Mouse (Mus musculus): ENCODE measurements around the gene Schip1. TPM values are rescaled to one million over a fixed set of nuclear protein-coding genes. Genes with fewer than 3 reads are reported as not detected.

Schip1 gene
- 42.1 and 48.0 TPM in 2 replicates for polyA plus RNA-seq (2016; fragmentation: Nextera tagmentation; extraction: Ambion mirVana)

DNA sequence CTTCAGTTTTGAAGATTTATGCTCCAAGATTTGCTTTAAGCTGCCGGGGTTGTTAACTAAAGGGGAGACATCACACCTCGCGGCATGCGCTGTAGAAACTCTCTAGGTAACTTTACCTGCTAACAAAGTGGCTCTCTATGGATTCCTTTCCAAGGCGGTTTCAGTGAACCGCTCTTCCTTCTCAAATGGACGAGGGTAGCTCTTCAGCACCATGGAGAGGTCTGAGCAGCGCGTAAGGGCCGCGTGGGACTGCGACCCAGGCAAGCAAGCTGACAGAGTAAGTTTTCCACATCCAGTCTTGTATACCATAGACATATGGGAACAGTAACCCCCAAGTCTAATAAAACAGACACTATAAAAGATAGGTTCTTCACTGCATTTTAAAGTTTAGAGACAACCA lies at the start of gene Schip1:
Gene Schip1, plus strand, starts transcription at position 72 of the 400 bp plus-strand sequence.
- Histone ChIP-seq H3K27me3 (ENCODE audit: poor library complexity, severe bottlenecking) (no peaks in the 10 kb centered on the region), H3K4me1 (peaks cover 7% of the 10 kb centered on the region), H3K27ac (no peak within 1 kb of the TSS), H3K9me3 (no peaks in the 10 kb centered on the region), H3K36me3 (replicated peaks) (no peaks in the 10 kb centered on the region), H3K4me3 (no peak within 1 kb of the TSS)
- WGBS: 41% methylated on average over 12 of the region's 12 CpGs
- DNase-seq (ENCODE audit: extremely low spot score, low spot score): no peak

DNA sequence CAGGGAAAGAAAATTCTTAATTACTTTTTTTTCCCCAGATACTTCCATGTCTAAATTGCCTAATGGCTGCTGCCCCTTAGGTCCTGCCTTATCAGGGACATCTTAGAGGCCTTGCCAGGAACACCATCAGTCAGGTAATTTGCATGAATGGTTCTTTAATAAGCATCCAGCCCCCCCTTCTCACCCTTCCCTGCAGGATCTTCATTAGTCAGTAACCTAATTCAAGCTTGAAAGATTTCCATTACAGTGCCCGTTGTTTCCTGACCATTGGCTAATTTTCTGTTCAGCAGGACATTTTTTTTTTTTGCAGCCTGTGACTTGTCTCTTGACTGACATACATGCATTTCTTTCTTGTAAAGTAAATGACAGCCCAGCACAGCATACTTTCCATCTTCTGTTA lies 48.8 kb upstream of the Schip1 start:
- Histone ChIP-seq H3K27ac (no peak overlapping the region), H3K9me3 (no peaks in the 10 kb centered on the region), H3K27me3 (ENCODE audit: poor library complexity, severe bottlenecking) (no peaks in the 10 kb centered on the region), H3K4me3 (no peak overlapping the region), H3K4me1 (peaks cover 18% of the 10 kb centered on the region), H3K36me3 (replicated peaks) (no peaks in the 10 kb centered on the region)
- DNase-seq (ENCODE audit: extremely low spot score, low spot score): no peak
- 47% methylated on average over 1 of the region's 1 CpGs for WGBS

DNA sequence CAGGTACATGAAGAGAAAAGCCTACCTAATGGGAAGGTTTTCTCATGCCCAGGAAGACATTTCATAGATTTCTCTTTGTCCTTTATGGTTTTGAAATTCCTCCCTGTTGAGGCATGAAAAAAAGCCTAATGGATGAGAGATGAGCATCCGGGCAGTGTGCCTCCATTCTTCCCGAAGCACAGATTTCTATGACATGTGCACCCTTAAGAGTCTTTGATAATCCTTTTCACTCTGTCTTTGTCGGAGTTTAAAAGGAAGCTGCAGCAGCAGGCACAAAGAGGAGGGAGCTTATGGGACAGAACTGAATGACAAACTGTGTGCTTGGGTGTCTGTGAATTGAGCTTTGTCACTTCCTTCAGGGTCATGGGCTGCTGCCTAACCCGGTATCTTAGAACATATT lies 45.2 kb upstream of the Schip1 start:
- H3K4me3 ChIP-seq: no peak overlapping the region
- no peaks in the 10 kb centered on the region for H3K36me3 ChIP-seq (replicated peaks)
- no peaks in the 10 kb centered on the region for H3K9me3 ChIP-seq
- H3K27ac ChIP-seq: no peak overlapping the region
- 43% methylated on average over 4 of the region's 4 CpGs for WGBS
- H3K27me3 ChIP-seq (ENCODE audit: poor library complexity, severe bottlenecking): no peaks in the 10 kb centered on the region
- no peak for DNase-seq (ENCODE audit: extremely low spot score, low spot score)
- peaks cover 21% of the 10 kb centered on the region for H3K4me1 ChIP-seq

DNA sequence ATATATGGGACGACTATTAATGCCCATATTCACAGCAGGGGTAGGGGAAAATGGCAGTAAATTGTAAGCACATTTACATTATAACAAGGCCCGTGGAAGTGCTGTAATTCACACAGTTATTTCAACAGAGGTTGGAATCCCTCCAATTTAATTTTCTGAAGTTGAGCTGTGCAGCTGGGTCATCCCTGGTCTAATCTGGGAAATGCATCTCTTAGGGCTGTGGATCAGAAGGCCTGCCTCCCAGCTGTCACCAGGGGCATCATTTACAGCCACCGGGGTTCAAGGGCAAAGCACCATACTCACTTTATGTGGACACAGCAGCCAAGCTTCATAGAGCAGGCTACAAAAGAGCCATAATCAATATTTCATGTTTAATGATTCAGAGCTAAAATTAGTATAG lies 28.5 kb upstream of the Schip1 start:
- WGBS: 82% methylated on average over 3 of the region's 3 CpGs
- H3K27me3 ChIP-seq (ENCODE audit: poor library complexity, severe bottlenecking): no peaks in the 10 kb centered on the region
- no peaks in the 10 kb centered on the region for H3K9me3 ChIP-seq
- H3K27ac ChIP-seq: no peak overlapping the region
- no peaks in the 10 kb centered on the region for H3K36me3 ChIP-seq (replicated peaks)
- no peak overlapping the region for H3K4me3 ChIP-seq
- DNase-seq (ENCODE audit: extremely low spot score, low spot score): no peak
- no peaks in the 10 kb centered on the region for H3K4me1 ChIP-seq

DNA sequence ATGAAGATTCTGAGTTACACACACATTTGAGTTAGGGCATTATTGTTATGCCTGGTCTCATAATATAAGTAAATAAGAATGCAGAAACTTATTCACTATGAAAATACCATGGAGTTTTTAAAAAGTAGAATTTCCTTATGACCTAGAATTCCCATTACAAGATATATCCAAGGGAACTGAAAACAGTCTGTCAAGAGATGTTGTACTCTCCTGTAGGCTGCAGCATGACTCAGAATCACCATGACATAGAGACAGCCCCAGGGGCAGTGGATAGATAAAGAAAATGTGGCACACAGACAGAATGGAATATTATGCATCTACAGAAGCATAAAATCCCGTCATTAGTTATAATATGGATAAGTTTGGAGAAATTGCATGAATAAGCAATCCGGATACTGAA lies 21.7 kb upstream of the Schip1 start:
- no peak for DNase-seq (ENCODE audit: extremely low spot score, low spot score)
- H3K4me3 ChIP-seq: no peak overlapping the region
- H3K27ac ChIP-seq: no peak overlapping the region
- H3K4me1 ChIP-seq: 0 out of 2 replicates have a peak, but pooled peaks cover 4% of the 10 kb centered on the region
- H3K27me3 ChIP-seq (ENCODE audit: poor library complexity, severe bottlenecking): 0 out of 2 replicates have a peak, but pooled peaks cover 6% of the 10 kb centered on the region
- 98% methylated on average over 2 of the region's 2 CpGs for WGBS
- H3K36me3 ChIP-seq (replicated peaks): no peaks in the 10 kb centered on the region
- H3K9me3 ChIP-seq: no peaks in the 10 kb centered on the region

DNA sequence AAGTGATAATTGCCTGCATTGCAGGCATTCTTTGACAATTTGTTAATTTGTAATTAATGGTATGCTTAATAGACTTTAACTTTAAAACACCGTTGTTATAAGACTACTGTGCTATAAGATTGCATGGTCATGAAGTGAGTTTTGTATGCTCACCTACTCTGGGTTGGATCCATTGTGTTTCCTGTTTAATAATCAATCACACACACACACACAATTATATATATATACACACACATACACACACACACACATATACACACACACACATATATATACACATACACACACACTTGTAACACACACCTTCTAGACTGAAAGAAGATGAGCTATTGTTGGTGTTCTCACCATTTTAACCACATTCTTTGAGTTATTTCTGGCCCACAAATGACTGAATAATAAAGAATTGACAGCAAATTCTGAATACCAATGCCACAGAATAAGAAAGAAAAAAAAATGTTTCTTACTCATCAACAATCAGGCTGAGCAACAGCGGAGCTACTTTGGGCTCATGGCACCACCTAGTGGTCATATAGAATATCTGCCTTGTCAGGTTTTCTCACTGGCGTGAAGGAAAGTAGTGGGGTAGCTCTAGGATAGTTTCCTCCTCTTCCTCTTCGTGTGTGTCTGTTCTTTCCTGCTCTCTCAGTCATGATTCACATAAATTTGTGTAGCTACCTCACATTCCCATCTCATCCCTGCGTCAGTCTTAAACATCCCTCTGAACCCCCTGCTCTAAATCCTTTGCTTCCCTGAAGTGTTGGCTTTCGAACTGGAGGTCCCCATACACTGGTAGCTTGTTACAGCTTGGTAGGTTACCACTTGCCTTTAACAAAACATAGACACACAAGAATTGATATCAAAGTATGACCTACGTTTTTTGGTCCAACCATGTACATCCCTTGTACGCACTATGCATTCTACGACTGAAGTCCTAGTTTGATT lies 18.9 kb upstream of the Schip1 start:
- Histone ChIP-seq H3K4me1 (peaks cover 20% of the 10 kb centered on the region; the same call in 1 of the 2 replicates), H3K27me3 (ENCODE audit: poor library complexity, severe bottlenecking) (0 out of 2 replicates have a peak, but pooled peaks cover 6% of the 10 kb centered on the region), H3K27ac (no peak overlapping the region), H3K9me3 (no peaks in the 10 kb centered on the region), H3K36me3 (replicated peaks) (no peaks in the 10 kb centered on the region), H3K4me3 (no peak overlapping the region)
- 55% methylated on average over 9 of the region's 9 CpGs for WGBS
- DNase-seq (ENCODE audit: extremely low spot score, low spot score): peak; percentile 41

DNA sequence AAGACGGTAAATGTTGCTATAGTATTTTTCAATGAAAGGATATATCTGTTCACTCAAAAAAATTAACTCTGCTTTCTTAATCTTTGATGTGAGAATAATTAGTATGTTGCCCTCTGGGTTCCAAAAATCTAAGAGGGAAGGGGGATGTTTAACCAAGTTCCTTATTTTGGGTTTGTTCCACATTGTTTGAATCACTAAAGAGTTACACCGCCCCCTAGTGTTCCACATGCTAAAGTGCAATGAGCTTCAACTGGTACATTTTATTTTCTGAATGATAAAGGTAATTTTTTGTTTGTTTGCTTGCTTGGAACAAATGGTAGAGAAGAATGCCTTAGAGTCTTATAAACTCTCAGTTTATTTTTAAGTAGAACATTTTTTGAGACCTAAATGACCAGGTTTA lies 11.1 kb upstream of the Schip1 start:
- no peak for DNase-seq (ENCODE audit: extremely low spot score, low spot score)
- WGBS: 45% methylated on average over 2 of the region's 2 CpGs
- H3K36me3 ChIP-seq (replicated peaks): no peaks in the 10 kb centered on the region
- peaks cover 9% of the 10 kb centered on the region for H3K27me3 ChIP-seq (ENCODE audit: poor library complexity, severe bottlenecking)
- H3K27ac ChIP-seq: no peak overlapping the region
- peaks cover 10% of the 10 kb centered on the region; the same call in 1 of the 2 replicates for H3K4me1 ChIP-seq
- H3K4me3 ChIP-seq: no peak overlapping the region
- no peaks in the 10 kb centered on the region for H3K9me3 ChIP-seq

DNA sequence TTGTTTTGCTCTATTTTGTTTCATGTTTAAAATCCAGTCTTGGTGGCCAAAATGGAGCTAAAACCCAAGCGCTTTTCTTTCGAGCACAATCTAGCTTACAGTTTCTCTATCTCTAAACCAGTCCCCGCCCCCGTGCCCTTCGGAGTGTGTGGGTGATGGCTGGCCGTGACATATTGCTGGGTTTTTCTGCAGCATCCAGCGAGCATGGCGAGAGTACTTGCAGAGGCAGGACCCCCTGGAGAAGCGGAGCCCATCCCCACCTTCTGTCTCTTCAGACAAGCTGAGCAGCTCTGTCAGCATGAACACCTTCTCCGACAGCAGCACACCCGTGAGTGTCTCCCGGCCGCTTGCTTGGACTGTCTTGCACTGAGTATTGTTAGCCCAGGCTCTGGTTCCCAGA lies 9.5 kb upstream of the Schip1 start:
- H3K9me3 ChIP-seq: no peaks in the 10 kb centered on the region
- DNase-seq (ENCODE audit: extremely low spot score, low spot score): no peak

DNA sequence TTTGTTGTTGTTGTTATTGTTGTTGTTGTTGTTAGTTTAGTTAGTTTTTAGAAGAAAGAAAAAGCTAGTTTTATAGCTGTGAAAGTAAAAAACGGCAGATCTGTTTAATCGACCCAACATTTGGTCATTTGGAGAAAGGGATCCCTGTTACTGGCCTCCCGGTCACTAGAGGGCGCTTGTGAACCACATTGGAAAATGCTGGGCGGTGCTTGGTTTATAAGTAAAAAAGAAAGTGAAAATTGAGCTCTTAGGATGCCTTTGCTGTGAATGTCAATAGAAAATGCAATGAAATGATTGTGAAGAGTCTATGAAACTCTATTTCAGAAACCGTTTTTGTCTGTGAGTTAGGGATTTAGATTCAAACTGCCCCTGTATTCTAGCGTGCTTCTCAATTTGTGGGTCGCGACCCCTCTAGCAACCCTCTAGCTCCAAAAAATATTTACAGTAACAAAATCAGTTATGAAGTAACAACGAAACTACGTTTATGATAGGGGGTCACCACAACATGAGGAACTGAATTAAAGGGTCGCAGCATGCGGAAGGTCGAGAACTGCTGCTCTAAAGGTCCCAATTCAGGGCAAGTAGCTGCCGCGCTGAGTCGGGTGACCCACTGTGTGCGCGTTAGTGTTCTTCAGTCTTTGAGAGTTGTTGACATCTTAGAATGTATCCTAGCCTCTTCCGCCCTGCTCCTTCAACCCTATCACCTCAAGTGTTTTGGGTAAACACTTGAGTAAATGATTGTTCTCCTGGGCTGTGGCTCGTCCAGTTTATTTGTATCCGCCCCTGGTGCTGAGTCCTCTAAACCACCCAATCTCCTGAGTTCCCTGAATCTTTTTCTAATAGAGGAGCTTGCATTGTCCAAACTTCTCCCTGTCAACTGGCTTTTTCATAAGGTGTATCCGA lies 8.0 kb upstream of the Schip1 start:
- H3K27me3 ChIP-seq (ENCODE audit: poor library complexity, severe bottlenecking): peaks cover 9% of the 10 kb centered on the region
- no peaks in the 10 kb centered on the region for H3K9me3 ChIP-seq
- peak overlapping the region; percentile 35 for H3K4me3 ChIP-seq
- H3K27ac ChIP-seq: no peak overlapping the region
- H3K4me1 ChIP-seq: peaks cover 12% of the 10 kb centered on the region
- no peaks in the 10 kb centered on the region for H3K36me3 ChIP-seq (replicated peaks)
- WGBS: 56% methylated on average over 23 of the region's 23 CpGs
- peak; percentile 56 for DNase-seq (ENCODE audit: extremely low spot score, low spot score)

More for the DNA sequence above, 9.5 kb upstream of the Schip1 start:
- Histone ChIP-seq H3K4me1 (peaks cover 8% of the 10 kb centered on the region), H3K27ac (no peak overlapping the region), H3K36me3 (replicated peaks) (no peaks in the 10 kb centered on the region), H3K4me3 (no peak overlapping the region), H3K27me3 (ENCODE audit: poor library complexity, severe bottlenecking) (peaks cover 9% of the 10 kb centered on the region)
- 70% methylated on average over 13 of the region's 13 CpGs for WGBS

DNA sequence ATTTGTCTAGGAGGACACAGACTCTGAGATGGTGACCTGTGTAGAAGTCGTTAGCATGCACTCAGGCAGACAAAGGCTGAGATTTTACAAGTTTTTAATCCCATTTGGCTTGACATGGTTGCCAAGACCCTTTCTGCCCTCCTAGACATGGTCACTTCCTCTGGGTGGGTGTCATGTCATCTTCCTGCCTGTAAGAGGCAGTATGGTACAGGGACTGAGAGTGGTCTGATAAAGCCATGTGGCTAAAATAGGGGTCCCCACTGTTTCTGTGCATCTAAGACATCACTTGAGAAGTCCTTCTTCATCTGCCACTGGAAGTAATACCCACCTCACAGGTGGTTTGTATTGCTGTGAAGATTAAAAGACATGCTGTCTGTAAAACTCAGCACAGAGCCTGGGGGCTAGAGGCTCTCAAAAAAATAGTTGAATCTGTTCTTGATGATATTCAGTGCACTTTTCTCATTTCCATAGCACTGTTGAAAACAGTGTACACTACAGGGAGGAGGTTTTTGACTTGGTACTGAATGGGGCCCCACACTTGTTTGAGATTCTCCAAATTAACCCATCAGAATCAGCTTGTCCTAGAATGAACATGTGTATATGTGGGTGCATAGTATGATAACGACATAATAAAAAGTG lies 5.3 kb upstream of the Schip1 start:
- 48% methylated on average over 2 of the region's 2 CpGs for WGBS

DNA sequence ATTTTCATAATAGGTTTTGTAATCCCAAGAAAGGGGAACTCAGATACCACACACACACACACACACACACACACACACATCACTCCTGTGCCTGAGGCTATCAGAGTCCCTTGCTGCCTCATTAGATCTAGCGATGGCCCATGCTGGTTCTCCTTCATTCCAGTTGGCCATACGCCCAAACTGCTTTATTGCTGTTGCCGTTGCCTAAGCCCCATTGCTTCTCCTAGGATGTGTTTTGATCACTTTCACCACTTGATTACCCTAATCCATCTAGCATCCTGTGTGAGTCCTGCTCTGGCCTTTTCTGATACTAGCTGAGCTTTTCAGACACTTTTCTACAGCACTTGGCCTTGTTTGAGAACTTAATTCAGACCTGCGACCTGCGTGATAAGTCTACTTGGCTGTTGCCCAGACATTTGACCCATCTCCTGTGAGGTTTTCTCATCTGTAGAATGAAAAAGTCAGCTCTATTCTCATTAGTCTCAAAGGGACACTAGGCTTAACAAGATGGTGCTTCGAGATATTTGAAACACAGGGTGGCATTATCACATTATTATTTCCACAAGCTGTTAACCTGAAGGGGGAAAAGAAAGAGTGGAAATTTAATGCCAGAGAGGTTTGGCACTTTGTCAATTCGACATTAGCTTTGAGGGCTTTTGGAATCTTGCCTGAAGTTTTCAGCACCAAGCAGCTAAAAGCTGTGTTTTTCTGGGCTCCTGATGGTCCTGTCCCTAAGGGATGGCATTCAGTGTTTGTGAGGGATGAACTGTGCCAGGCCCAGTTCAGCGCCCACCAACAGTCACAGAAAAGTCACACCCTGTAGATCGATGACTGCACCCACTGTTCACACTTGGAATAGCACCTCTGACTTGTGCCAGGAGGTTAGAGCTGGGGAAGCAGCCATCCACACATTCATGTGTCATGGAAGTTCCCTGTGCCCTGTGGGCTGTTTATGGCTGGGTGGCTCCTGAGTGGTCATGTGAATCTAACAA lies 7.1 kb downstream of the Schip1 start:
- no peak for DNase-seq (ENCODE audit: extremely low spot score, low spot score)
- H3K4me3 ChIP-seq: no peak overlapping the region
- H3K4me1 ChIP-seq: no peaks in the 10 kb centered on the region
- no peaks in the 10 kb centered on the region for H3K36me3 ChIP-seq (replicated peaks)
- 84% methylated on average over 9 of the region's 9 CpGs for WGBS
- no peak overlapping the region for H3K27ac ChIP-seq
- H3K9me3 ChIP-seq: no peaks in the 10 kb centered on the region
- H3K27me3 ChIP-seq (ENCODE audit: poor library complexity, severe bottlenecking): no peaks in the 10 kb centered on the region

More for the DNA sequence above, 5.3 kb upstream of the Schip1 start:
- H3K9me3 ChIP-seq: no peaks in the 10 kb centered on the region
- H3K27ac ChIP-seq: no peak overlapping the region
- H3K27me3 ChIP-seq (ENCODE audit: poor library complexity, severe bottlenecking): peaks cover 9% of the 10 kb centered on the region
- DNase-seq (ENCODE audit: extremely low spot score, low spot score): no peak
- no peaks in the 10 kb centered on the region for H3K36me3 ChIP-seq (replicated peaks)
- no peak overlapping the region for H3K4me3 ChIP-seq
- H3K4me1 ChIP-seq: peaks cover 12% of the 10 kb centered on the region

Data from forebrain, embryonic 10.5 days (tissue).